Mouse (Mus musculus): ENCODE data around the gene Flt4.

Flt4 gene

GRCm38 (mm10) chr11:49702014-49702413, 93.0 kb downstream of the Flt4 start:
- DNase-seq: no peak
